Mouse (Mus musculus) layer of hippocampus, adult 11-12 months (tissue): ENCODE results near the gene Zfp53.

Experiments used
- DNase-seq: peaks from one replicate; pipeline ENCODE4 v3.0.0; 2022; ENCODE audit warnings: low spot score

Zfp53 gene

GRCm38 (mm10) chr17:21526270-21526669, 37.5 kb downstream of the Zfp53 start:
- no peak for DNase-seq

- no peak for DNase-seq
These were observed 42.0 kb downstream of the Zfp53 start for GRCm38 (mm10) chr17:21530645-21531330.

- peak; percentile 32 for DNase-seq
These were observed 42.8 kb downstream of the Zfp53 start for GRCm38 (mm10) chr17:21531621-21532020.

GRCm38 (mm10) chr17:21532101-21532951, 43.5 kb downstream of the Zfp53 start:
- DNase-seq, result peak; percentile 74

- DNase-seq, result no peak
These were observed 45.2 kb downstream of the Zfp53 start for GRCm38 (mm10) chr17:21533961-21534360.

GRCm38 (mm10) chr17:21534460-21535095, 45.8 kb downstream of the Zfp53 start:
- peak; percentile 77 for DNase-seq

- DNase-seq, result peak; percentile 57
These were observed 46.6 kb downstream of the Zfp53 start, which contains the start of gene Zfp52 for GRCm38 (mm10) chr17:21535096-21536001. Zfp52 (plus strand) TSS chr17:21535539.

- DNase-seq, result no peak
These were observed 47.3 kb downstream of the Zfp53 start for GRCm38 (mm10) chr17:21536096-21536495.

GRCm38 (mm10) chr17:21536676-21537075, 47.9 kb downstream of the Zfp53 start:
- no peak for DNase-seq

GRCm38 (mm10) chr17:21557831-21558230, 69.0 kb downstream of the Zfp53 start:
- no peak for DNase-seq
